Mouse (Mus musculus) embryonic fibroblast, embryonic 13.5 days (primary cell): ENCODE results near the gene Wdfy1. TPM values are rescaled to one million over a fixed set of nuclear protein-coding genes. Genes with fewer than 3 reads are reported as not detected.
A peak's percentile ranks its signal among the peaks of the same experiment; 100 is the strongest.

Experiments used
- H3K27ac ChIP-seq: 2 replicates; pipeline ENCODE4 v1.5.1; 2012; ENCODE audit warnings: low read length, control low read depth, inconsistent platforms; ENCODE audit not compliant: insufficient read depth
- H3K4me1 ChIP-seq: 2 replicates; pipeline ENCODE4 v1.6.1; 2011; ENCODE audit warnings: low read length; ENCODE audit not compliant: control insufficient read depth, insufficient read depth
- H3K4me3 ChIP-seq: 2 replicates; pipeline ENCODE4 v1.5.1; 2011; ENCODE audit warnings: mild to moderate bottlenecking, control low read depth, low read length; ENCODE audit not compliant: insufficient read depth
- CTCF ChIP-seq: IDR thresholded peaks from 2 replicates; pipeline ENCODE4 v1.5.1; 2011; ENCODE audit warnings: mild to moderate bottlenecking, control low read depth, low read length, moderate library complexity, borderline replicate concordance; ENCODE audit not compliant: insufficient read depth
- POLR2A ChIP-seq: IDR thresholded peaks from 2 replicates; pipeline ENCODE4 v1.6.1; 2011; ENCODE audit warnings: low read depth, mild to moderate bottlenecking, control low read depth, low read length, moderate library complexity
- polyA plus RNA-seq: library from polyadenylated mRNA; stranded (reverse); fragments of >200 nt; gene quantifications from 2 replicates; pipeline ENCODE4 v1.2.4, GENCODE M21; 2011; ENCODE audit warnings: low read depth; ENCODE audit not compliant: missing spikeins, insufficient read length

The Wdfy1 gene
- polyA plus RNA-seq, 1 experiment, result 76.3 TPM

DNA sequence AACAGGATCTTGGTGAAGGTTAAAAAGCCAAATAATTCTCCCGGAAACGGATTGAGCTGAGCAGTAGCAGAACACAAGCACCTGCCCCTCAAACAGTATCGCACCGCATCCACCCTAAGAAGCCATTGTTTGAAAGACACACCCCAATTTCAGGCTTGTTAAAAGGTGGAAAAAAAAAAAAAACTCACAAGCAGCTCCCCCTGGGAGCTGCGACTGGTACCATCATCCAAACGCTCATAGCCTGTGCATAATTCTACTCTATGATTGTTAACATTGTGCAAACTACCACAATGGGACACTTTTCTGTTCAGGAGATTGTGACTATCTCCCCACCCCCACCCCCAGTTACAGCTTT lies 14.0 kb downstream of the Wdfy1 start:
- Histone ChIP-seq H3K4me1 (peaks cover 6% of the 10 kb centered on the region; the same call in 1 of the 2 replicates), H3K27ac (no peak overlapping the region), H3K4me3 (peak overlapping the region; percentile 32)
- TF ChIP-seq POLR2A (no peak), CTCF (no peak)

DNA sequence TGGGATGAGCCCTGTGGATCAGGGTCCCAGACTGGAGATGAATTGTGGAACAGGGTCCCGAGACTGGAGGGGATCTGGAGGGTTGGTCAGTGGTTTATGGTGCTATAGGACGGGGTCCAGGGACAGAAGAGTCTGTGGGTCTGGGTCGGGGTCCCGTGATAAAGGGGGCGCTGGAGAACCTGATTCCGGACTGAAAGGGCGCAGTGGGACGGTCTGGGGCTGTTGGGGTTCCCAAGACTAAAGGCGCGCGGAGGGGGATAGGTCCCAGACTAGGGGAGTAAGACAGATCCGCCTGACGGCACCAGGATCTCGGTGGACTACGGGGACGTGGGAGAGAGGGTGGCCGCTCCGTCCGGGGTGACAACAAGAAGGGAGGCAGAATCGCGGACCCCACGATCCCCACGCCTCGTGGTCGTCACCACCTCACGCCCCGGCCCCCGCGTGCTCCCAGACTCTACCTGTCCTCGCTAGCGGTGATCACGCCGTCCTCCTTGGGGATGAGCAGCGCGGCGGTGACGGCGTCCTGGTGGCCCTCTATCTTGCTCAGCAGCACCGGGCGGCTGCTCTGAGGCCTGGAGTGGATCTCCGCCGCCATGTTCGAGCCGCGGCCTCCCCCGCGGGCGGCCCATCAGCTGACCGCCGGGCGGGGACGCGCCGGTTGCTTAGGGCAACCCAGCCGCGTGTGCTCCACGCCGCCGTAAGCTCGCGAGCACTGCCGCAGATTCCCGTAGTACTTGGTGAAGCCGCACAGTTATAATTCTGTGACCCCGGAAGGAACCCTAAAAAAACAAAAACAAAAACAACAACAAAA lies 14.6 kb downstream of the Wdfy1 start:
- Histone ChIP-seq H3K27ac (peak overlapping the region; percentile 98), H3K4me1 (peaks cover 6% of the 10 kb centered on the region; the same call in 1 of the 2 replicates), H3K4me3 (peak overlapping the region; percentile 87)
- TF ChIP-seq POLR2A (peak; percentile 95), CTCF (no peak)

DNA sequence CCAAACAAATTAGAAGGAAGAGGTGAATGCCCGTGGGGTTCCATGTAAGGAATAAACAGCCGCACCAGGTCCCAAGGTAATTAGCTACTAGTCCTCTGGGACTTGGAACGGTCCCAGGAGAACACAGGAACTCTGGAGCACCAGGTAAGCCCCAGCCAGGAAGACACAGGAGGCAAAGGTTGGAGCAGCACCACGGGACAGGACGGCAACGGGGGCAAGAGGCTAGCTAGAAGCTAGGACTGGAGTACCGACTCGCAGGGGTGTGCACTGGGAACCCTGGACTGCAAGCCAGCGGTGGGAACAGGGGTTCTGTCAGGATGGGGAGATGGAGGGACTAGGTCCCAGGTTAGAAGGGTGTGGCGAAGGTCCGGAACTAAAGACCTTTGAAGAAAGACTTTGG lies 15.3 kb downstream of the Wdfy1 start:
- TF ChIP-seq CTCF, result no peak
- peak; percentile 51 for TF ChIP-seq POLR2A
- peak overlapping the region; percentile 87 for H3K4me3 ChIP-seq
- H3K4me1 ChIP-seq, result peaks cover 6% of the 10 kb centered on the region; the same call in 1 of the 2 replicates
- H3K27ac ChIP-seq, result peak overlapping the region; percentile 98

DNA sequence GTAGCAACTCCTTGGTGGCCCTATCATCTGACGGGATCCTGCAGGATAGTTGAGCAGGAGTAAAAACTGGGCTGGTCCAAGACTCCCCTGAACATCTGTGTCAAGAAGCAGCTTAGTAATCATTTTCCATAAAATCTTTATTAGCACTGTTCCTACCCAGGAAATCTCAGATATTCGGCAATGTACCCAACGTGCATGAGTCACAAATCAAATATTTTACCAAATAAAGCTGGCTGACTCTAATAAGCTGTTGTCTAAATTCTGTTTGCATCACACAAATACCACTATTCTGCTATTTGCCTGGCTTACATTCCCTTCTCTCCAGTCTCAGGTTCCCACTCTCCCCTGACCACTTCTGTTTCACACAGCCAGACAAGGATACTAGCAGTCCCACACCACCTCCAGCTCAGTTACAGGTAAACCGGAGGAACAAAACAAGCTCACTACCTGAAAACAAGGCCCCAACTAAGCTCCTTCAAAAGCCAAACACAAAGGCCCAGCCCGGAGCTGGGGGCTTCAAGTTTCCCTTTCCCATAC lies 16.4 kb downstream of the Wdfy1 start:
- Histone ChIP-seq H3K27ac (peak overlapping the region; percentile 98), H3K4me1 (peaks cover 7% of the 10 kb centered on the region; the same call in 1 of the 2 replicates), H3K4me3 (peak overlapping the region; percentile 25)
- TF ChIP-seq CTCF (no peak), POLR2A (peak; percentile 86)

DNA sequence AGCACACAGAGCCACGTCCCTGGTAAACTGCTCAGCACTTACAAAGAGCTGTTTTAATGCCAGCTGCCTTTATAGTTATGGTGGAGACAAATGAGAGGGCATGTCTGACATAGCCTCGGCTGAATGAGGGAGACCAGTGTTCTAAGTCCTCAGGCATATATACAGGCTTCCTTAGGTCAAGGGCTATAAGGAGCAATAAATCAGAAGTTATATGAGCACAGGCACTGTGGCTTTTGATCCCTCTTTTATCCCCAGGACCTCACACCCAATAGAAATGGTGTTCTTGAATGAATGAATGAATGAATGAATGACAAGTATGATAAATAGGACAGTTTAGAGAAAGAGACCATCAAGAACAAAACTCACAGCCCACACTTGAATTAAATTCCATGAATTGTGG lies 16.9 kb downstream of the Wdfy1 start:
- TF ChIP-seq POLR2A, result no peak
- peaks cover 10% of the 10 kb centered on the region; the same call in 1 of the 2 replicates for H3K4me1 ChIP-seq
- peak overlapping the region; percentile 9; the same call in 1 of the 2 replicates for H3K4me3 ChIP-seq
- peak overlapping the region; percentile 90 for H3K27ac ChIP-seq

DNA sequence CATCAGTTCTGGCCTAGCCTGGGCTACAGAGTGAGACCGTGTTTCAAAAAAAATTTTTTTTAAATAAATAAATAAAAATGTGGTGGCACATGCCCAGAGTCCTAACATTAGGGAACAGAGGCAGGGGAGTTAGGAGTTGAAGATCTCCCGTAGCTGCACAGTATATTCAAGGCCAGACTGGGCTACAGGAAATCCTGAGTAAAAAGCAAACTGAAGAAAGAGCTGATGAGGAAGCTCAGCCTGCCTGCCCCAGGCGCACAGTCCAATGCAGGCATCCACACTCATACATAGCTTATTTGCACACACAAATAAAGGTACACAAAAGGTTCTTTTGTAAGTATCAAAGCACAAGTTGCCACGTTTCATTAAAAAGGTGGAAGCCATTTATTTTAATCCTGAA lies 18.3 kb downstream of the Wdfy1 start:
- H3K27ac ChIP-seq, result peak overlapping the region; percentile 6; the same call in 1 of the 2 replicates
- no peak for TF ChIP-seq POLR2A
- no peak for TF ChIP-seq CTCF

DNA sequence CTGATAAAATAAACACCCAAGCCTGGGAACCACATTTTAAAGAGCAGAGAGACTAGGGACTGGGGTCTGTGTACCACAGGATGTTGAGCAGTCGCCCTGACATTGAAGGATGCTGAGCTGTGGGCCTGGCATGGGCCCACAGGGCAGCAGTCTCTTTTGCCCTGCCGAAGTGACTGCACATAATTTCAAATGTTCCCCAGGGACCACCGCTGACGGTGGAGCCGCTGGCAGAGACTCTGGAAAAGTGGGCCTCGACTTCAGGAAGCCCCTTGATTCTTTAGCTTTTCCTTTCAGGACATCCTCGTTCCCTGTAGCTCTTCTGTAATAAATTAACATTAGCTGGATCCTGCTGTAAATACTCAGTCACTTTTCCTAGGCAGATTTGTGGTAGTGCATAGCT lies 18.8 kb downstream of the Wdfy1 start:
- Histone ChIP-seq H3K4me1 (peaks cover 16% of the 10 kb centered on the region), H3K4me3 (no peak overlapping the region), H3K27ac (0 out of 2 replicates have a peak overlapping the region, but pooled peaks have one; percentile 27)
- TF ChIP-seq POLR2A (no peak), CTCF (no peak)

More for the DNA sequence above, 18.3 kb downstream of the Wdfy1 start:
- no peak overlapping the region for H3K4me3 ChIP-seq
- peaks cover 16% of the 10 kb centered on the region for H3K4me1 ChIP-seq

DNA sequence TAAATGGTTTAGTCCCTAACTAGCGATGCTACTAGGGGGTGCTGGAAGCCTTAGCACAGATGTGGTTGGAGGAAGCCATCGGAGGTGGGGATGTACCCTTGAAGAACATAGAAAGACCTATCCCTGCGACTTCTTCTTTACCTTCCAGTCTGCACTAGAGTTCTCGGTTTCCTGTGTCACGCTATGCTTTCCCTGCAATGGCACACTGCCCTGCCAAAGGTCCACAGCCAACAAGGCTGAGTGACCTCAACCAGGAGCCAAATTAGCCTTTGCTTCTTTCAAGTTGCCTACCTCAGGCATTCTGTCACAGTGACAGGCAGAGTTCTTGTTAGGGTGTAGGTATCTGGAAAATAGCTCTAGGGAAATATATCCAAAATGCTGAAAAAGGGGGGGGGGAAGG lies 19.5 kb downstream of the Wdfy1 start:
- H3K27ac ChIP-seq, result peak overlapping the region; percentile 50; the same call in 1 of the 2 replicates
- TF ChIP-seq POLR2A, result no peak
- TF ChIP-seq CTCF, result no peak
- H3K4me3 ChIP-seq, result no peak overlapping the region
- peaks cover 16% of the 10 kb centered on the region for H3K4me1 ChIP-seq

DNA sequence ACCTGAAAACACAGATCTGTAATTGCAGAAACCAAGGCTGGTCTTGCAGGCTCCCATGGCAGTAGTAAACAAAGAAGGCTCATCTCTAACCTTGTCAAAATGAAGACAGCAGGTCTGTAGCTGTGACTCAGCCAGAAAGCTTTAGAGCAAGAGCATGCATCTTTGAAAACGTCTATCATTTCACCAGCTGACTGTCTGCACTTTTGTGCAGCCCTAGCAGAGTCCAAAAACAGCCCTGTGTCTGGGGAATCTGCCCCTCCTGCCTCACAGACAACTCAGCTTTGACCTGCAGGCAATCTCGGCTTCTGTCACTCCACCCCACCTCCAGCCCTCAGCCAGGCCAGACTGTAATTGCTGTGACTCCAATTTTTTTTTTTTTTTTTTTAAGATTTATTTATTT lies 20.6 kb downstream of the Wdfy1 start:
- Histone ChIP-seq H3K4me1 (peaks cover 16% of the 10 kb centered on the region), H3K4me3 (no peak overlapping the region), H3K27ac (peak overlapping the region; percentile 94; the same call in 1 of the 2 replicates)
- TF ChIP-seq CTCF (no peak), POLR2A (no peak)

DNA sequence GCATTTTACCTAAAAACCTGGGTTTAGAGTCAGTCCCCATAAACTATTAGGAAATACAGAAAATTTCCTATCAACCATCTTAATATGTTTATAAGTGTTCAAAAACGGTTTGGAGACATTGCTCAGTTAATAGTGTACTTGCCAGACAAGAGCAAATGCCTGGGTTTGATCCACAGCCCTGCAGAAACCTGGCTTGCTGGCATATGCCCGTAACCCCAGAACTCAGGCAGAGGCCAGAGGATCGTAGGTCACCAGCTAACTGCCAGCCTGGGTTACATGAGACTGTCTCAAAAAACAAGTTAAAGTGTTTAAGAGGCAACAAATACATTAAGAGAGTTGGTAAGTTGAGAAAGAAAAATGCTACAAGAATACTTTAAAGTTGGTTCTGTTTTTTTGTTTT lies 21.0 kb downstream of the Wdfy1 start:
- Histone ChIP-seq H3K4me3 (no peak overlapping the region), H3K4me1 (peaks cover 16% of the 10 kb centered on the region), H3K27ac (peak overlapping the region; percentile 94)
- TF ChIP-seq POLR2A (no peak), CTCF (no peak)
